Mouse (Mus musculus) stomach, embryonic 16.5 days (tissue): ENCODE measurements around the gene Lingo1. TPM values are rescaled to one million over a fixed set of nuclear protein-coding genes. Genes with fewer than 3 reads are reported as not detected.
A peak's percentile ranks its signal among the peaks of the same experiment; 100 is the strongest.

Experiments used
- ATAC-seq: fragments of 200-750 bp; cut with Nextera tagmentation; 2 replicates; pipeline ENCODE4 v1.8.0; 2017; ENCODE audit warnings: moderate number of reproducible peaks, moderate TSS enrichment; ENCODE audit not compliant: insufficient read depth, low FRiP score
- H3K27ac ChIP-seq: fragments of 300-500 bp; sonication (generic); 2 replicates; pipeline ENCODE4 v1.5.1; 2014; ENCODE audit warnings: low read length
- H3K27me3 ChIP-seq: fragments of 300-500 bp; sonication (generic); 2 replicates; pipeline ENCODE4 v1.6.1; 2014; ENCODE audit warnings: low read length, control low read depth, mixed read lengths; ENCODE audit not compliant: control insufficient read depth, insufficient read depth
- H3K36me3 ChIP-seq: fragments of 300-500 bp; sonication (generic); 2 replicates; pipeline ENCODE4 v1.6.1; 2014; ENCODE audit warnings: low read length; ENCODE audit not compliant: control insufficient read depth, insufficient read depth
- H3K4me1 ChIP-seq: fragments of 300-500 bp; sonication (generic); 2 replicates; pipeline ENCODE4 v1.6.1; 2014; ENCODE audit warnings: low read length, control low read depth, mixed read lengths; ENCODE audit not compliant: control insufficient read depth, insufficient read depth
- H3K4me2 ChIP-seq: fragments of 300-500 bp; sonication (generic); 2 replicates; pipeline ENCODE4 v1.6.1; 2014; ENCODE audit warnings: low read depth, low read length, mixed read lengths
- H3K4me3 ChIP-seq: fragments of 300-500 bp; sonication (generic); replicated peaks from 2 replicates; pipeline ENCODE4 v1.5.1; 2014; ENCODE audit warnings: mild to moderate bottlenecking, low read length
- H3K9ac ChIP-seq: fragments of 300-500 bp; sonication (generic); 2 replicates; pipeline ENCODE4 v1.6.1; 2014; ENCODE audit warnings: low read length
- H3K9me3 ChIP-seq: fragments of 300-500 bp; sonication (generic); replicated peaks from 2 replicates; pipeline ENCODE4 v1.6.1; 2016; ENCODE audit warnings: low read length, control low read depth; ENCODE audit not compliant: control insufficient read depth
- WGBS: fragments of 180-500 bp; shearing (Covaris S2); extraction: QIAGEN DNeasy Blood & Tissue Kit; methylation state at CpG from one replicate; pipeline ENCODE4 v1.1.7; 2014; 5-methylcytosine and 5-hydroxymethylcytosine counted together
- polyA plus RNA-seq: library from polyadenylated mRNA; unstranded; fragments of >200 nt; fragmentation: Nextera tagmentation; extraction: Ambion mirVana; gene quantifications from 2 replicates; pipeline ENCODE4 v1.2.1, GENCODE M21; 2015

The Lingo1 gene
- polyA plus RNA-seq, 1 experiment from 2014 or later = 3.2 TPM

DNA sequence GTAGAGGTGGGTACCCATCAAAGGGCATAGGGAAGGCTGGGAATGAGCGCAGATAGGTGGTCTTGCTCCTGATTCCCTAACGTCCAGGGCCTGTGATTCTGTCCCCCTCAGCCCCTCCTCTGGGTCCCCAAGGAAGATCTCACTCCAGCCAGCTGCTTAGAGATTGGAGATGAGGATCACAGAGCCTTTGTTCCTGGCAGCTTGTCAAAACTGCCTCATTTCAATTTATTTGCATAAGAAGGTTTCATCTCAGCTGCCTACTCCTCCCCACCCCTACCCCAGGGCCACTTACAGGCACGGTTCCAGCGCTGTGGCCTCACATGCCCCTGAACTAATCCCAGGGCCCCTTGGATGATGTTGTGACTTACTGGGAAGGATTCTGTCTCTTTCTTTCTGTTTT, 33.9 kb upstream of the Lingo1 start:
- H3K9me3 ChIP-seq = no peaks in the 10 kb centered on the region
- no peak for ATAC-seq
- no peaks in the 10 kb centered on the region for H3K36me3 ChIP-seq
- H3K27ac ChIP-seq = no peak overlapping the region
- H3K4me2 ChIP-seq = no peak overlapping the region
- H3K4me1 ChIP-seq = peaks cover 13% of the 10 kb centered on the region; the same call in 1 of the 2 replicates
- 0 out of 2 replicates have a peak overlapping the region, but pooled peaks have one; percentile 3 for H3K9ac ChIP-seq
- 34% methylated on average over 4 of the region's 4 CpGs for WGBS
- peaks cover 10% of the 10 kb centered on the region; the same call in 1 of the 2 replicates for H3K27me3 ChIP-seq
- no peak overlapping the region for H3K4me3 ChIP-seq

- no peaks in the 10 kb centered on the region for H3K9me3 ChIP-seq
- H3K4me3 ChIP-seq = no peak overlapping the region
- H3K36me3 ChIP-seq = no peaks in the 10 kb centered on the region
- no peak overlapping the region for H3K27ac ChIP-seq
- ATAC-seq = no peak
- H3K4me2 ChIP-seq = no peak overlapping the region
- H3K27me3 ChIP-seq = peaks cover 10% of the 10 kb centered on the region; the same call in 1 of the 2 replicates
- no peak overlapping the region for H3K9ac ChIP-seq
- WGBS = 78% methylated on average over 6 of the region's 6 CpGs
- peaks cover 16% of the 10 kb centered on the region for H3K4me1 ChIP-seq
Observed at GRCm38 (mm10) chr9:56828841-56829240, 32.6 kb upstream of the Lingo1 start.

- Histone ChIP-seq H3K4me3 (no peak overlapping the region), H3K36me3 (no peaks in the 10 kb centered on the region), H3K27me3 (peaks cover 10% of the 10 kb centered on the region; the same call in 1 of the 2 replicates), H3K4me2 (no peak overlapping the region), H3K9me3 (no peaks in the 10 kb centered on the region), H3K27ac (no peak overlapping the region), H3K4me1 (peaks cover 16% of the 10 kb centered on the region), H3K9ac (no peak overlapping the region)
- 40% methylated on average over 9 of the region's 9 CpGs for WGBS
- no peak for ATAC-seq
Observed at GRCm38 (mm10) chr9:56828146-56828545, 31.9 kb upstream of the Lingo1 start.

DNA sequence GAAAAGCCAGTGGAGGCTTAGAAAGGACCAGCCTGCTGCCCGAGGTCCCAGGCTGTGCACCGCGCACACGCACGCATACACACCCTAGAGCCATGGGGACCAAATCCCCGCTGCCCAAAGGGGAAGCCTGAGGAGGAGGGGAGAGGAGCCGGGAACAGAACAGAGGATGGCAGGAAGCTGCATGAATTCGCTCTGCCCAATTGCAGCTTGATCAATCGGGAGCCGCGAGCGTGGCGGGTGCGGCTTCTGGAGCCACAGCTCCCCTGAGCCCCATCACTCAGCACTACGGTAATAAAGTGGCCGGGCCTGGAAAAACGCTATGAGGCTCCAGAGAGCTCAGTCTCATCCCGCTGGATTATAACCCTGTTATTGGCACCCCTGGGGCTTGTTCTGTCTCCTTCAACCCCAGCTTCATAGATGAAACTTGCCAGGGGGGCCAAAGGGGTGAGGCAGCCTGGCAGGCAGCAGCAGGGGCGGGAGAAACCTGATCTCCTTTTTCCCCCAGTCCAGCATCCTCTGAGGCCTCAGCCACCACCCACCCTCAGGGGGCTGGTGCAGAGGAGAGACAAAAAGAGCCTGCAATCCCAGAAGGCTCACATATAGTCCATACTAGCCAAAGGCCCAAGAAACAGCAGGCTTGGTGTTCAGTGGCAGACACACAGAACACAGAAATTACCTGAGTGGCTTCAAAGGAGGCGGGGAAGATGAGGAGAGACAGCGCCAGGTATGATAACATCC, 29.4 kb upstream of the Lingo1 start:
- peak overlapping the region; percentile 16; the same call in 1 of the 2 replicates for H3K9ac ChIP-seq
- no peak overlapping the region for H3K27ac ChIP-seq
- no peaks in the 10 kb centered on the region for H3K36me3 ChIP-seq
- H3K4me3 ChIP-seq = no peak overlapping the region
- peaks cover 14% of the 10 kb centered on the region for H3K4me1 ChIP-seq
- ATAC-seq = no peak
- no peaks in the 10 kb centered on the region for H3K9me3 ChIP-seq
- peaks cover 10% of the 10 kb centered on the region; the same call in 1 of the 2 replicates for H3K27me3 ChIP-seq
- peak overlapping the region; percentile 17 for H3K4me2 ChIP-seq
- WGBS = 17% methylated on average over 21 of the region's 21 CpGs

GRCm38 (mm10) chr9:56824900-56825299, 28.6 kb upstream of the Lingo1 start:
- H3K4me1 ChIP-seq = peaks cover 8% of the 10 kb centered on the region
- no peaks in the 10 kb centered on the region for H3K9me3 ChIP-seq
- no peak overlapping the region for H3K4me3 ChIP-seq
- WGBS = 12% methylated on average over 3 of the region's 3 CpGs
- ATAC-seq = no peak
- peaks cover 10% of the 10 kb centered on the region; the same call in 1 of the 2 replicates for H3K27me3 ChIP-seq
- H3K4me2 ChIP-seq = no peak overlapping the region
- no peaks in the 10 kb centered on the region for H3K36me3 ChIP-seq
- H3K9ac ChIP-seq = no peak overlapping the region
- no peak overlapping the region for H3K27ac ChIP-seq

DNA sequence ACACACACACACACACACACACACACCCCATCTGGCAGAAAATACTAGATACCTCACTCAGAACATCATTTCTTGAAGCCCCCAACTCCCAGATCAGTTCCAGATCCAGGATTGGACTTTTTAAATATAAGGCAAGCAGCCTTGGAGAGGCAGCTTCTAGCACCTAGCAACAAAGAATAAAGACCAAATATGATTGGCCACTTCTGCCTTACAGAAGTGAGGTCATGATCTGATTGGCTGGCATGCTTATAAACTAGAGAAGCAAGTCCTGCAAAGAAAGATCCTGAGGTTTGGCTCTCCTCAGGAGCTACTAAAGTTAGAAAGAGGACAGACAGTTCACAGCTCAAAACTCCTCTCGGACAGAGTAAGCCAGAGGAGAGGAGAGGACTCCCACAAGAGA, 14.6 kb upstream of the Lingo1 start:
- Histone ChIP-seq H3K27ac (no peak overlapping the region), H3K4me2 (no peak overlapping the region), H3K4me3 (no peak overlapping the region), H3K9ac (no peak overlapping the region), H3K27me3 (no peaks in the 10 kb centered on the region), H3K9me3 (no peaks in the 10 kb centered on the region; the same call in 1 of the 2 replicates), H3K36me3 (no peaks in the 10 kb centered on the region), H3K4me1 (no peaks in the 10 kb centered on the region)
- 56% methylated on average over 1 of the region's 1 CpGs for WGBS
- no peak for ATAC-seq

DNA sequence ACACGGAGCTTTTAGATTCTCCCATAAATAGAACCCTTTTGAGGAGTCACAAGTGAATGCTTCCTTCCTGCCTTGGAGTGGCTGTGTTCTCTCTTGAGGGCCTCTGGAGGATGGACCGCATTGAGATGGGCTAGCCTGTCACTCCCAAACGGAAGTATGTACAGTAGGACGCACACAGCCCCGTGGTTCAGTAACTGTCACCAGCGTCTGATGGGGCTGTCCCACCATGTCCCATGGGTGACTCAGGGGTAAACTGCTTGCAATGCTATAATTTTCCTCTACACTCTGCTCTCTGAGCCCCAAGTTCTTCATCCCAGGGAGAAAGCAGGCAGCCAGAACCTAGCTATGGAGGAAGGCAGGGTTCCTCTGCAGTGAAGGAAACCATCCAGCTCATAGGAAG, 11.7 kb upstream of the Lingo1 start:
- 80% methylated on average over 6 of the region's 6 CpGs for WGBS
- Histone ChIP-seq H3K4me1 (no peaks in the 10 kb centered on the region), H3K9me3 (no peaks in the 10 kb centered on the region; the same call in 1 of the 2 replicates), H3K9ac (no peak overlapping the region), H3K27me3 (no peaks in the 10 kb centered on the region), H3K4me3 (no peak overlapping the region), H3K4me2 (no peak overlapping the region), H3K36me3 (no peaks in the 10 kb centered on the region), H3K27ac (no peak overlapping the region)
- no peak for ATAC-seq

GRCm38 (mm10) chr9:56803146-56803545, 6.9 kb upstream of the Lingo1 start:
- 89% methylated on average over 7 of the region's 7 CpGs for WGBS
- no peak overlapping the region for H3K4me2 ChIP-seq

DNA sequence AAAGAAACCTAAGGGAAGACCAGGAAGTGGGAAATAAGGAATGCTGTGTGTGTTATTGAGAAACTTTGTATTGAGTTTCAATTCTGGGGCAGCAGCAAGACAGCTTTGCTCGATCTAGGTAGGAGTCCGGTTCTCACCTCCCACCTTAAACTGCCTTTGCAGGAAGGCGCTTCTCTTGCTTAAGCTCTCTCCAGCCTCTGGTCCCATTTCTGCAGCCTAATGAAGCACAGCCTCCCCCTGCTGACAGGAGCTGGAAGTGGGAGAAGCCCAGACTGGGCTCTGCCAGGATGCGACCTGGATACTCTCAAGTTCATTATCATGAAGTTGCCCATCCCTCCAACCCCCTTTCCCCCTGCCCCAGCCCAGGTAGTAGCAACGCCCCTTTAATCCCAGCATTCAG, 1.6 kb upstream of the Lingo1 start:
- H3K9me3 ChIP-seq = no peaks in the 10 kb centered on the region
- ATAC-seq = no peak
- peaks cover 8% of the 10 kb centered on the region; the same call in 1 of the 2 replicates for H3K4me1 ChIP-seq
- WGBS = 8% methylated on average over 5 of the region's 5 CpGs
- H3K27ac ChIP-seq = no peak overlapping the region
- H3K4me3 ChIP-seq = no peak overlapping the region
- H3K27me3 ChIP-seq = peaks cover 60% of the 10 kb centered on the region
- H3K9ac ChIP-seq = no peak overlapping the region
- no peaks in the 10 kb centered on the region for H3K36me3 ChIP-seq
- no peak overlapping the region for H3K4me2 ChIP-seq

More at GRCm38 (mm10) chr9:56803146-56803545, 6.9 kb upstream of the Lingo1 start:
- no peaks in the 10 kb centered on the region for H3K4me1 ChIP-seq
- H3K27ac ChIP-seq = no peak overlapping the region
- no peak overlapping the region for H3K4me3 ChIP-seq
- H3K9ac ChIP-seq = no peak overlapping the region
- H3K36me3 ChIP-seq = no peaks in the 10 kb centered on the region
- no peaks in the 10 kb centered on the region for H3K9me3 ChIP-seq
- ATAC-seq = no peak
- peaks cover 15% of the 10 kb centered on the region for H3K27me3 ChIP-seq
